Mouse (Mus musculus): ENCODE measurements around the gene St6galnac3. TPM values are rescaled to one million over a fixed set of nuclear protein-coding genes. Genes with fewer than 3 reads are reported as not detected.

The St6galnac3 gene
- total RNA-seq, 1 experiment from 2014 or later = 9.1 TPM

GRCm38 (mm10) chr3:153636804-153637153 lies 88.2 kb downstream of the St6galnac3 start:
- ATAC-seq (replicated peaks in 1 of 2; ENCODE audit: insufficient read depth in 1 of 2, low FRiP score in 2 of 2, low TSS enrichment in 1 of 2, low read depth in 1 of 2, poor library complexity in 2 of 2, severe bottlenecking in 2 of 2) = no peak

- no peak for ATAC-seq (replicated peaks in 1 of 2; ENCODE audit: insufficient read depth in 1 of 2, low FRiP score in 2 of 2, low TSS enrichment in 1 of 2, low read depth in 1 of 2, poor library complexity in 2 of 2, severe bottlenecking in 2 of 2)
These were observed 88.7 kb downstream of the St6galnac3 start for GRCm38 (mm10) chr3:153636094-153636803.

GRCm38 (mm10) chr3:153631988-153632672 lies 92.8 kb downstream of the St6galnac3 start:
- ATAC-seq (replicated peaks in 1 of 2; ENCODE audit: insufficient read depth in 1 of 2, low FRiP score in 2 of 2, low TSS enrichment in 1 of 2, low read depth in 1 of 2, poor library complexity in 2 of 2, severe bottlenecking in 2 of 2) = no peak

GRCm38 (mm10) chr3:153626237-153626636 lies 98.7 kb downstream of the St6galnac3 start:
- no peak for ATAC-seq (replicated peaks in 1 of 2; ENCODE audit: insufficient read depth in 1 of 2, low FRiP score in 2 of 2, low TSS enrichment in 1 of 2, low read depth in 1 of 2, poor library complexity in 2 of 2, severe bottlenecking in 2 of 2)

GRCm38 (mm10) chr3:153618976-153619375 lies 106.0 kb downstream of the St6galnac3 start:
- ATAC-seq (replicated peaks in 1 of 2; ENCODE audit: insufficient read depth in 1 of 2, low FRiP score in 2 of 2, low TSS enrichment in 1 of 2, low read depth in 1 of 2, poor library complexity in 2 of 2, severe bottlenecking in 2 of 2) = no peak

GRCm38 (mm10) chr3:153616849-153617248 lies 108.1 kb downstream of the St6galnac3 start:
- ATAC-seq (replicated peaks in 1 of 2; ENCODE audit: insufficient read depth in 1 of 2, low FRiP score in 2 of 2, low TSS enrichment in 1 of 2, low read depth in 1 of 2, poor library complexity in 2 of 2, severe bottlenecking in 2 of 2) = peak; percentile 62 to 64

GRCm38 (mm10) chr3:153610239-153610638 lies 114.7 kb downstream of the St6galnac3 start:
- no peak for ATAC-seq (replicated peaks in 1 of 2; ENCODE audit: insufficient read depth in 1 of 2, low FRiP score in 2 of 2, low TSS enrichment in 1 of 2, low read depth in 1 of 2, poor library complexity in 2 of 2, severe bottlenecking in 2 of 2)

GRCm38 (mm10) chr3:153606331-153606730 lies 118.6 kb downstream of the St6galnac3 start:
- no peak for ATAC-seq (replicated peaks in 1 of 2; ENCODE audit: insufficient read depth in 1 of 2, low FRiP score in 2 of 2, low TSS enrichment in 1 of 2, low read depth in 1 of 2, poor library complexity in 2 of 2, severe bottlenecking in 2 of 2)

- ATAC-seq (replicated peaks in 1 of 2; ENCODE audit: insufficient read depth in 1 of 2, low FRiP score in 2 of 2, low TSS enrichment in 1 of 2, low read depth in 1 of 2, poor library complexity in 2 of 2, severe bottlenecking in 2 of 2) = no peak
These were observed 119.2 kb downstream of the St6galnac3 start for GRCm38 (mm10) chr3:153605767-153606098.

- ATAC-seq (replicated peaks in 1 of 2; ENCODE audit: insufficient read depth in 1 of 2, low FRiP score in 2 of 2, low TSS enrichment in 1 of 2, low read depth in 1 of 2, poor library complexity in 2 of 2, severe bottlenecking in 2 of 2) = no peak
These were observed 119.7 kb downstream of the St6galnac3 start for GRCm38 (mm10) chr3:153605089-153605766.

- ATAC-seq (replicated peaks in 1 of 2; ENCODE audit: insufficient read depth in 1 of 2, low FRiP score in 2 of 2, low TSS enrichment in 1 of 2, low read depth in 1 of 2, poor library complexity in 2 of 2, severe bottlenecking in 2 of 2) = no peak
These were observed 125.8 kb downstream of the St6galnac3 start for GRCm38 (mm10) chr3:153599179-153599578.

GRCm38 (mm10) chr3:153598631-153599030 lies 126.3 kb downstream of the St6galnac3 start:
- ATAC-seq (replicated peaks in 1 of 2; ENCODE audit: insufficient read depth in 1 of 2, low FRiP score in 2 of 2, low TSS enrichment in 1 of 2, low read depth in 1 of 2, poor library complexity in 2 of 2, severe bottlenecking in 2 of 2) = no peak

- no peak for ATAC-seq (replicated peaks in 1 of 2; ENCODE audit: insufficient read depth in 1 of 2, low FRiP score in 2 of 2, low TSS enrichment in 1 of 2, low read depth in 1 of 2, poor library complexity in 2 of 2, severe bottlenecking in 2 of 2)
These were observed 130.4 kb downstream of the St6galnac3 start for GRCm38 (mm10) chr3:153594531-153594930.

- ATAC-seq (replicated peaks in 1 of 2; ENCODE audit: insufficient read depth in 1 of 2, low FRiP score in 2 of 2, low TSS enrichment in 1 of 2, low read depth in 1 of 2, poor library complexity in 2 of 2, severe bottlenecking in 2 of 2) = no peak
These were observed 131.0 kb downstream of the St6galnac3 start for GRCm38 (mm10) chr3:153593978-153594377.

- ATAC-seq (replicated peaks in 1 of 2; ENCODE audit: insufficient read depth in 1 of 2, low FRiP score in 2 of 2, low TSS enrichment in 1 of 2, low read depth in 1 of 2, poor library complexity in 2 of 2, severe bottlenecking in 2 of 2) = no peak
These were observed 131.9 kb downstream of the St6galnac3 start for GRCm38 (mm10) chr3:153593103-153593502.

- no peak for ATAC-seq (replicated peaks in 1 of 2; ENCODE audit: insufficient read depth in 1 of 2, low FRiP score in 2 of 2, low TSS enrichment in 1 of 2, low read depth in 1 of 2, poor library complexity in 2 of 2, severe bottlenecking in 2 of 2)
These were observed 137.4 kb downstream of the St6galnac3 start for GRCm38 (mm10) chr3:153587594-153587993.

- no peak for ATAC-seq (replicated peaks in 1 of 2; ENCODE audit: insufficient read depth in 1 of 2, low FRiP score in 2 of 2, low TSS enrichment in 1 of 2, low read depth in 1 of 2, poor library complexity in 2 of 2, severe bottlenecking in 2 of 2)
These were observed 140.1 kb downstream of the St6galnac3 start for GRCm38 (mm10) chr3:153584836-153585235.

GRCm38 (mm10) chr3:153582065-153582464 lies 142.9 kb downstream of the St6galnac3 start:
- ATAC-seq (replicated peaks in 1 of 2; ENCODE audit: insufficient read depth in 1 of 2, low FRiP score in 2 of 2, low TSS enrichment in 1 of 2, low read depth in 1 of 2, poor library complexity in 2 of 2, severe bottlenecking in 2 of 2) = no peak

Measured in hematopoietic stem cell, adult 5-6 weeks (primary cell).